Mouse (Mus musculus) MEL (cell line): Measurements from ENCODE around the gene Grik5. TPM values are rescaled to one million over a fixed set of nuclear protein-coding genes. Genes with fewer than 3 reads are reported as not detected.

ENCODE experiments used
- DNase-seq: peaks from one replicate; pipeline ENCODE4 v3.0.0; 2011; ENCODE audit warnings: low read depth, low spot score
- H3K27ac ChIP-seq: 2 replicates; pipeline ENCODE4 v1.5.1; 2012; ENCODE audit warnings: low read depth, mild to moderate bottlenecking, control low read depth, low read length, moderate library complexity; ENCODE audit not compliant: control insufficient read depth
- H3K27me3 ChIP-seq, 2 experiments: fragments of 150-350 bp in 1 of 2; sonication (generic) in 1 of 2; 2 replicates each; pipeline ENCODE4 v1.6.1; 2012; ENCODE audit warnings: low read length in 2 of 2, mild to moderate bottlenecking in 2 of 2, improper control_type of control experiment in 1 of 2, moderate library complexity in 1 of 2; ENCODE audit not compliant: insufficient read depth in 2 of 2, control insufficient read depth in 1 of 2
- H3K36me3 ChIP-seq, 2 experiments: 2 replicates each; pipeline ENCODE4 v1.6.1; 2012 to 2014; ENCODE audit warnings: low read length in 2 of 2, improper control_type of control experiment in 1 of 2, inconsistent platforms in 1 of 2, mild to moderate bottlenecking in 1 of 2; ENCODE audit not compliant: insufficient read depth in 2 of 2, control insufficient read depth in 1 of 2
- H3K4me1 ChIP-seq, 2 experiments: fragments of 150-350 bp in 1 of 2; sonication (generic) in 1 of 2; 2 replicates each; pipeline ENCODE4 v1.6.1; 2012; ENCODE audit warnings: low read length in 2 of 2, improper control_type of control experiment in 1 of 2, mild to moderate bottlenecking in 1 of 2; ENCODE audit not compliant: insufficient read depth in 2 of 2, control insufficient read depth in 1 of 2
- H3K4me3 ChIP-seq, 2 experiments: fragments of 150-350 bp in 1 of 2; sonication (generic) in 1 of 2; 2 replicates each; pipeline ENCODE4 v1.5.1; 2012; ENCODE audit warnings: low read depth in 2 of 2, low read length in 2 of 2, mild to moderate bottlenecking in 2 of 2, moderate library complexity in 2 of 2, control low read depth in 1 of 2, improper control_type of control experiment in 1 of 2; ENCODE audit not compliant: control insufficient read depth in 1 of 2, insufficient read depth in 1 of 2
- H3K79me2 ChIP-seq: 2 replicates; pipeline ENCODE4 v1.6.1; 2012; ENCODE audit warnings: mild to moderate bottlenecking, low read length, moderate library complexity; ENCODE audit not compliant: control insufficient read depth, poor library complexity, insufficient read depth
- H3K9ac ChIP-seq: 2 replicates; pipeline ENCODE4 v1.6.1; 2012; ENCODE audit warnings: low read depth, mild to moderate bottlenecking, control low read depth, low read length, moderate library complexity; ENCODE audit not compliant: control insufficient read depth, poor library complexity, severe bottlenecking
- H3K9me3 ChIP-seq: fragments of 150-350 bp; sonication (generic); replicated peaks from 2 replicates; pipeline ENCODE4 v1.6.1; 2012; ENCODE audit warnings: mild to moderate bottlenecking, low read length, improper control_type of control experiment, moderate library complexity; ENCODE audit not compliant: insufficient read depth
- BHLHE40 ChIP-seq: IDR thresholded peaks from 2 replicates; pipeline ENCODE4 v1.6.1; 2012; ENCODE audit warnings: low read depth, mild to moderate bottlenecking, inconsistent platforms, low read length, improper control_type of control experiment, borderline replicate concordance
- CHD1 ChIP-seq: IDR thresholded peaks from 2 replicates; pipeline ENCODE4 v1.6.1; 2012; ENCODE audit warnings: low read depth, mild to moderate bottlenecking, inconsistent platforms, low read length, improper control_type of control experiment
- EP300 ChIP-seq, 2 experiments: IDR thresholded peaks; 2 replicates each; pipeline ENCODE4 v1.6.1; 2011; ENCODE audit warnings: improper control_type of control experiment in 2 of 2, low read length in 2 of 2, low read depth in 1 of 2, mild to moderate bottlenecking in 1 of 2
- ETS1 ChIP-seq: IDR thresholded peaks from 2 replicates; pipeline ENCODE4 v1.6.1; 2012; ENCODE audit warnings: low read depth, mild to moderate bottlenecking, inconsistent platforms, low read length, improper control_type of control experiment, moderate library complexity
- GABPA ChIP-seq: IDR thresholded peaks from 2 replicates; pipeline ENCODE4 v1.6.1; 2012; ENCODE audit warnings: low read depth, mild to moderate bottlenecking, inconsistent platforms, low read length, improper control_type of control experiment, moderate library complexity
- JUND ChIP-seq: IDR thresholded peaks from 2 replicates; pipeline ENCODE4 v1.6.1; 2011; ENCODE audit warnings: low read depth, mild to moderate bottlenecking, improper control_type of control experiment, low read length
- MAFK ChIP-seq: IDR thresholded peaks from 2 replicates; pipeline ENCODE4 v1.6.1; 2011; ENCODE audit warnings: low read depth, mild to moderate bottlenecking, low read length, improper control_type of control experiment, borderline replicate concordance
- MAX ChIP-seq: IDR thresholded peaks from 2 replicates; pipeline ENCODE4 v1.6.1; 2011; ENCODE audit warnings: low read length, improper control_type of control experiment
- MEF2A ChIP-seq: IDR thresholded peaks from 2 replicates; pipeline ENCODE4 v1.6.1; 2014; ENCODE audit warnings: low read depth, mild to moderate bottlenecking, inconsistent platforms, low read length, improper control_type of control experiment; ENCODE audit not compliant: poor library complexity, insufficient replicate concordance, severe bottlenecking; ENCODE audit errors: extremely low read depth
- MXI1 ChIP-seq: IDR thresholded peaks from 2 replicates; pipeline ENCODE4 v1.6.1; 2011; ENCODE audit warnings: mild to moderate bottlenecking, low read depth, low read length, improper control_type of control experiment
- POLR2A ChIP-seq, 2 experiments: IDR thresholded peaks; 2 replicates each; pipeline ENCODE4 v1.6.1; 2011 to 2012; ENCODE audit warnings: low read length in 2 of 2, mild to moderate bottlenecking in 2 of 2, control low read depth in 1 of 2, improper control_type of control experiment in 1 of 2, low read depth in 1 of 2, moderate library complexity in 1 of 2; ENCODE audit not compliant: control insufficient read depth in 1 of 2, insufficient read depth in 1 of 2, poor library complexity in 1 of 2
- POLR2AphosphoS2 ChIP-seq: IDR thresholded peaks from 2 replicates; pipeline ENCODE4 v1.6.1; 2011; ENCODE audit warnings: low read length, improper control_type of control experiment
- POLR2AphosphoS5 ChIP-seq: IDR thresholded peaks from 2 replicates; pipeline ENCODE4 v1.6.1; 2012; ENCODE audit warnings: low read depth, borderline replicate concordance, mild to moderate bottlenecking, inconsistent platforms, low read length, moderate library complexity, mixed read lengths
- RAD21 ChIP-seq: IDR thresholded peaks from 2 replicates; pipeline ENCODE4 v1.6.1; 2011; ENCODE audit warnings: mild to moderate bottlenecking, low read depth, low read length, improper control_type of control experiment
- RCOR1 ChIP-seq: IDR thresholded peaks from 2 replicates; pipeline ENCODE4 v1.6.1; 2012; ENCODE audit warnings: low read depth, mild to moderate bottlenecking, inconsistent platforms, low read length, improper control_type of control experiment
- SMC3 ChIP-seq: IDR thresholded peaks from 2 replicates; pipeline ENCODE4 v1.6.1; 2011; ENCODE audit warnings: low read depth, low read length, improper control_type of control experiment
- USF1 ChIP-seq: IDR thresholded peaks from 2 replicates; pipeline ENCODE4 v1.6.1; 2014; ENCODE audit warnings: low read depth, mild to moderate bottlenecking, inconsistent platforms, low read length, improper control_type of control experiment, moderate library complexity
- ZC3H11A ChIP-seq: IDR thresholded peaks from 2 replicates; pipeline ENCODE4 v1.6.1; 2012; ENCODE audit warnings: low read depth, mild to moderate bottlenecking, inconsistent platforms, low read length, improper control_type of control experiment
- ZMIZ1 ChIP-seq: IDR thresholded peaks from 2 replicates; pipeline ENCODE4 v1.6.1; 2012; ENCODE audit warnings: low read depth, mild to moderate bottlenecking, inconsistent platforms, low read length, improper control_type of control experiment, moderate library complexity
- polyA plus RNA-seq, 2 experiments: library from polyadenylated mRNA; stranded (reverse) in 1 of 2; unstranded in 1 of 2; fragments of >175 nt in 1 of 2; fragments of >200 nt in 1 of 2; gene quantifications; 2 replicates each; pipeline versions ENCODE4 v1.2.1 to v1.2.4; 2012; ENCODE audit warnings: low replicate concordance in 2 of 2, low read depth in 1 of 2; ENCODE audit not compliant: insufficient read length in 2 of 2, insufficient read depth in 1 of 2, missing spikeins in 1 of 2
- total RNA-seq: library from RNA; depleted of rRNA; stranded (reverse); fragments of 300-350 nt; gene quantifications from 2 replicates; pipeline ENCODE4 v1.2.3, GENCODE M21; 2012

Grik5 gene
- total and polyA plus RNA-seq, 3 experiments, result 3.5 to 22.0 TPM; not detected in 1

- TF ChIP-seq RAD21 (no peak), USF1 (peak; percentile 26; the same call in 1 of the 2 replicates), RCOR1 (no peak), ZC3H11A (no peak)
Observed at GRCm38 (mm10) chr7:25076663-25077413, 4.7 kb upstream of the Grik5 start (continued).

GRCm38 (mm10) chr7:25076296-25076662 is 4.1 kb upstream of the Grik5 start:
- Histone ChIP-seq H3K79me2 (peaks cover 43% of the 10 kb centered on the region), H3K27me3 (no peaks in the 10 kb centered on the region), H3K27ac (peak overlapping the region; percentile 92), H3K36me3 (peaks cover 0 to 20% of the 10 kb centered on the region in 2 experiments; a peak in 2 of 4 replicates), H3K9ac (peak overlapping the region; percentile 85), H3K4me1 (peaks cover 9 to 37% of the 10 kb centered on the region in 2 experiments), H3K9me3 (no peaks in the 10 kb centered on the region), H3K4me3 (peak overlapping the region; percentile 71 to 74)
- no peak for DNase-seq
- no peak for TF ChIP-seq JUND
- TF ChIP-seq MEF2A, result no peak
- no peak for TF ChIP-seq POLR2A (IDR thresholded peaks at IDR 0.05; ENCODE audit: control insufficient read depth in 1 of 2, insufficient read depth in 1 of 2, low read depth in 1 of 2, low read length in 2 of 2, poor library complexity in 1 of 2)
- TF ChIP-seq MXI1, result no peak
- no peak for TF ChIP-seq ZC3H11A
- no peak for TF ChIP-seq GABPA
- TF ChIP-seq RAD21, result no peak
- no peak for TF ChIP-seq SMC3
- TF ChIP-seq POLR2AphosphoS2, result no peak
- no peak for TF ChIP-seq EP300 (IDR thresholded peaks at IDR 0.05; ENCODE audit: low read depth in 1 of 2, low read length in 2 of 2)
- no peak for TF ChIP-seq ETS1
- TF ChIP-seq POLR2AphosphoS5, result no peak
- no peak for TF ChIP-seq USF1
- no peak for TF ChIP-seq MAX
- TF ChIP-seq MAFK, result no peak
- TF ChIP-seq BHLHE40, result no peak
- TF ChIP-seq CHD1, result no peak
- no peak for TF ChIP-seq ZMIZ1
